Mouse (Mus musculus) limb, embryonic 11.5 days (tissue): ENCODE measurements at regions not wholly inside any gene's neighbourhood (a gene's known extent, or its start where the extent isn't known, plus 50 kb on each side); places are given as distances from the start of the nearest gene placed in this dataset.

Source experiments
- ATAC-seq: fragments of 200-750 bp; cut with Nextera tagmentation; 2 replicates; pipeline ENCODE4 v1.8.0; 2017; ENCODE audit warnings: low read depth; ENCODE audit not compliant: insufficient number of reproducible peaks, low FRiP score, low TSS enrichment
- DNase-seq: peaks from one replicate; pipeline ENCODE4 v3.0.0-alpha.2; 2015; ENCODE audit warnings: low spot score
- H3K27ac ChIP-seq: fragments of 300-500 bp; sonication (generic); replicated peaks from 2 replicates; pipeline ENCODE4 v1.5.1; 2014; ENCODE audit warnings: low read depth, mild to moderate bottlenecking, low read length
- H3K27me3 ChIP-seq: fragments of 300-500 bp; sonication (generic); 2 replicates; pipeline ENCODE4 v1.6.1; 2014; ENCODE audit warnings: mild to moderate bottlenecking, low read length, mixed read lengths; ENCODE audit not compliant: control insufficient read depth, insufficient read depth
- H3K36me3 ChIP-seq: fragments of 300-500 bp; sonication (generic); 2 replicates; pipeline ENCODE4 v1.6.1; 2014; ENCODE audit warnings: mild to moderate bottlenecking, low read length, moderate library complexity, mixed read lengths; ENCODE audit not compliant: control insufficient read depth, insufficient read depth
- H3K4me1 ChIP-seq: fragments of 300-500 bp; sonication (generic); 2 replicates; pipeline ENCODE4 v1.6.1; 2014; ENCODE audit warnings: low read length, mixed read lengths; ENCODE audit not compliant: control insufficient read depth, insufficient read depth
- H3K4me2 ChIP-seq: fragments of 300-500 bp; sonication (generic); 2 replicates; pipeline ENCODE4 v1.6.1; 2014; ENCODE audit warnings: low read depth, mild to moderate bottlenecking, moderate library complexity; ENCODE audit not compliant: severe bottlenecking
- H3K4me3 ChIP-seq: fragments of 300-500 bp; sonication (generic); 2 replicates; pipeline ENCODE4 v1.5.1; 2014; ENCODE audit warnings: low read depth, low read length
- H3K9ac ChIP-seq: fragments of 300-500 bp; sonication (generic); 2 replicates; pipeline ENCODE4 v1.6.1; 2014; ENCODE audit warnings: mild to moderate bottlenecking, low read length
- H3K9me3 ChIP-seq: fragments of 300-500 bp; sonication (generic); 2 replicates; pipeline ENCODE4 v1.6.1; 2016; ENCODE audit warnings: low read length; ENCODE audit not compliant: control insufficient read depth
- WGBS: fragments of 180-500 bp; shearing (Covaris S2); extraction: QIAGEN DNeasy Blood & Tissue Kit; methylation state at CpG from one replicate; pipeline ENCODE4 v1.1.7; 2014; 5-methylcytosine and 5-hydroxymethylcytosine counted together

DNA sequence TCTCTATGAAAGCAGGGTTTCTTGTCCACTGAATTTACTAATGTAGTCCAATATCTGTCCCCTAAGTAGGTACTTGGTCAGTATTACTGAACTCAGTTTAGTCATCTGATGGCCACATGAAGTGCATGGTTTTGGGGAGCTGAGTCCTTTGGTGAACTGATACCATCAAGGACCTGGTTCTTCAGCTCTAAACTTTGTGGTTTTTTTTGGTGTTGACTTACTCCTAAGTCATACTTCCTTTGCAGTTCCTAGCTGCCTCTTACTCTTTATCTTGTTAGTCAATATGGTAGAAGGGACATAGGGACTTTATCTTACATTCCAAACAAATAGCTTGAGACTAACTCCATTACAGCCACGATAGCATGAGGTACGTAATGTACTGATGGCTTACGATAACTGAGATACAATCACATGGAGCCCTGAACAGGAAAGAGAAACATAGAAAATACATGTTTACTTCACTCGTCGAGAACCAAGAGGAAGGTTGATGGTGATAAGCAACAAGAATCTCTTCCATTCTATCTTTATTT lies 51.4 kb upstream of the Tnfaip3 start:
- 88% methylated on average over 5 of the region's 5 CpGs for WGBS
- H3K36me3 ChIP-seq: no peaks in the 10 kb centered on the region
- H3K27me3 ChIP-seq: no peaks in the 10 kb centered on the region
- H3K4me1 ChIP-seq: no peaks in the 10 kb centered on the region
- no peak overlapping the region for H3K4me2 ChIP-seq
- H3K9me3 ChIP-seq: no peaks in the 10 kb centered on the region
- no peak overlapping the region for H3K4me3 ChIP-seq
- H3K27ac ChIP-seq: no peak overlapping the region
- ATAC-seq: no peak
- DNase-seq: no peak
- H3K9ac ChIP-seq: no peak overlapping the region
